Mouse (Mus musculus): ENCODE data around the gene Ccl6. TPM values are rescaled to one million over a fixed set of nuclear protein-coding genes. Genes with fewer than 3 reads are reported as not detected.

The Ccl6 gene
- 10 to 100 TPM in 2 of 4 experiments, 1 to 10 TPM in 1, under 1 TPM in 1; 0.43 to 51.7 (median 19.3) TPM for total RNA-seq (2022)

- no peak for DNase-seq (ENCODE audit: low spot score in 2 of 2)
Measured at GRCm38 (mm10) chr11:83592853-83593252, at the start of gene Ccl6. TSS of gene Ccl6 (minus strand) at chr11:83593087.

GRCm38 (mm10) chr11:83641216-83641615 lies 48.3 kb upstream of the Ccl6 start:
- DNase-seq (ENCODE audit: low spot score in 2 of 2): no peak

GRCm38 (mm10) chr11:83640141-83640540 lies 47.3 kb upstream of the Ccl6 start:
- DNase-seq (ENCODE audit: low spot score in 2 of 2): no peak

GRCm38 (mm10) chr11:83639533-83639932 lies 46.6 kb upstream of the Ccl6 start:
- no peak for DNase-seq (ENCODE audit: low spot score in 2 of 2)

GRCm38 (mm10) chr11:83638934-83639333 lies 46.0 kb upstream of the Ccl6 start:
- DNase-seq (ENCODE audit: low spot score in 2 of 2): no peak

- no peak for DNase-seq (ENCODE audit: low spot score in 2 of 2)
Measured at GRCm38 (mm10) chr11:83636742-83637235, 43.9 kb upstream of the Ccl6 start.

- DNase-seq (ENCODE audit: low spot score in 2 of 2): no peak
Measured at GRCm38 (mm10) chr11:83634898-83635297, 42.0 kb upstream of the Ccl6 start.

GRCm38 (mm10) chr11:83634425-83634824 lies 41.5 kb upstream of the Ccl6 start:
- no peak for DNase-seq (ENCODE audit: low spot score in 2 of 2)

- DNase-seq (ENCODE audit: low spot score in 2 of 2): no peak
Measured at GRCm38 (mm10) chr11:83632744-83633143, 39.9 kb upstream of the Ccl6 start.

GRCm38 (mm10) chr11:83631065-83631464 lies 38.2 kb upstream of the Ccl6 start:
- DNase-seq (ENCODE audit: low spot score in 2 of 2): no peak

- DNase-seq (ENCODE audit: low spot score in 2 of 2): no peak
Measured at GRCm38 (mm10) chr11:83630630-83631029, 37.7 kb upstream of the Ccl6 start.

- DNase-seq (ENCODE audit: low spot score in 2 of 2): no peak
Measured at GRCm38 (mm10) chr11:83628808-83629207, 35.9 kb upstream of the Ccl6 start.

- DNase-seq (ENCODE audit: low spot score in 2 of 2): no peak
Measured at GRCm38 (mm10) chr11:83623586-83623985, 30.7 kb upstream of the Ccl6 start.

GRCm38 (mm10) chr11:83619037-83619436 lies 26.1 kb upstream of the Ccl6 start:
- DNase-seq (ENCODE audit: low spot score in 2 of 2): no peak

- DNase-seq (ENCODE audit: low spot score in 2 of 2): no peak
Measured at GRCm38 (mm10) chr11:83618238-83618637, 25.4 kb upstream of the Ccl6 start.

GRCm38 (mm10) chr11:83616586-83616985 lies 23.7 kb upstream of the Ccl6 start:
- no peak for DNase-seq (ENCODE audit: low spot score in 2 of 2)

- no peak for DNase-seq (ENCODE audit: low spot score in 2 of 2)
Measured at GRCm38 (mm10) chr11:83610900-83611299, 18.0 kb upstream of the Ccl6 start.

GRCm38 (mm10) chr11:83606396-83606795 lies 13.5 kb upstream of the Ccl6 start:
- no peak for DNase-seq (ENCODE audit: low spot score in 2 of 2)

- no peak for DNase-seq (ENCODE audit: low spot score in 2 of 2)
Measured at GRCm38 (mm10) chr11:83605535-83605934, 12.6 kb upstream of the Ccl6 start.

GRCm38 (mm10) chr11:83604698-83605097 lies 11.8 kb upstream of the Ccl6 start:
- no peak for DNase-seq (ENCODE audit: low spot score in 2 of 2)

- DNase-seq (ENCODE audit: low spot score in 2 of 2): no peak
Measured at GRCm38 (mm10) chr11:83603399-83603798, 10.5 kb upstream of the Ccl6 start.

- no peak for DNase-seq (ENCODE audit: low spot score in 2 of 2)
Measured at GRCm38 (mm10) chr11:83600576-83600975, 7.7 kb upstream of the Ccl6 start.

GRCm38 (mm10) chr11:83598991-83599390 lies 6.1 kb upstream of the Ccl6 start:
- DNase-seq (ENCODE audit: low spot score in 2 of 2): no peak
